Mouse (Mus musculus): ENCODE measurements around the gene Aldh16a1.
"Not testable (repeated sequence)": the region's sequence is repeated elsewhere in the genome, so short reads cannot be mapped to it uniquely, and the experiment has no call there.

Aldh16a1 gene

GRCm38 (mm10) chr7:45178550-45178949, 24.2 kb upstream of the Aldh16a1 start:
- peak; percentile 42 for DNase-seq

GRCm38 (mm10) chr7:45176356-45176755, 22.0 kb upstream of the Aldh16a1 start:
- no peak for DNase-seq

- no peak for DNase-seq
Observed at GRCm38 (mm10) chr7:45175929-45176328, 21.5 kb upstream of the Aldh16a1 start.

- DNase-seq = no peak
Observed at GRCm38 (mm10) chr7:45175398-45175797, 21.0 kb upstream of the Aldh16a1 start.

GRCm38 (mm10) chr7:45174567-45175280, 20.3 kb upstream of the Aldh16a1 start:
- DNase-seq = no peak

GRCm38 (mm10) chr7:45173772-45174171, 19.4 kb upstream of the Aldh16a1 start:
- not testable (repeated sequence) for DNase-seq

- no peak for DNase-seq
Observed at GRCm38 (mm10) chr7:45172974-45173373, 18.6 kb upstream of the Aldh16a1 start.

GRCm38 (mm10) chr7:45169495-45169894, 15.1 kb upstream of the Aldh16a1 start:
- peak; percentile 66 for DNase-seq

- peak; percentile 68 for DNase-seq
Observed at GRCm38 (mm10) chr7:45168656-45169055, 14.3 kb upstream of the Aldh16a1 start.

- DNase-seq = peak; percentile 74
Observed at GRCm38 (mm10) chr7:45167761-45168445, 13.5 kb upstream of the Aldh16a1 start.

GRCm38 (mm10) chr7:45166950-45167401, 12.6 kb upstream of the Aldh16a1 start:
- DNase-seq = peak; percentile 59

GRCm38 (mm10) chr7:45165701-45166100, 11.3 kb upstream of the Aldh16a1 start:
- no peak for DNase-seq

GRCm38 (mm10) chr7:45164833-45165232, 10.4 kb upstream of the Aldh16a1 start:
- DNase-seq = no peak

GRCm38 (mm10) chr7:45163735-45164490, 9.5 kb upstream of the Aldh16a1 start, which contains the start of gene Slc17a7:
Gene Slc17a7, plus strand, starts transcription at chr7:45163949.
- peak; percentile 81 for DNase-seq

- DNase-seq = no peak
Observed at GRCm38 (mm10) chr7:45162996-45163615, 8.7 kb upstream of the Aldh16a1 start.

GRCm38 (mm10) chr7:45162551-45162950, 8.2 kb upstream of the Aldh16a1 start:
- no peak for DNase-seq

GRCm38 (mm10) chr7:45161612-45162473, 7.5 kb upstream of the Aldh16a1 start:
- DNase-seq = peak; percentile 98

GRCm38 (mm10) chr7:45160866-45161265, 6.5 kb upstream of the Aldh16a1 start:
- no peak for DNase-seq

- no peak for DNase-seq
Observed at GRCm38 (mm10) chr7:45160316-45160800, 6.0 kb upstream of the Aldh16a1 start.

GRCm38 (mm10) chr7:45158991-45159390, 4.6 kb upstream of the Aldh16a1 start:
- no peak for DNase-seq

- no peak for DNase-seq
Observed at GRCm38 (mm10) chr7:45157459-45157858, 3.1 kb upstream of the Aldh16a1 start.

GRCm38 (mm10) chr7:45156206-45156605, 1.8 kb upstream of the Aldh16a1 start:
- DNase-seq = no peak

Data from cerebellum, adult 11 months (tissue).